Mouse (Mus musculus) B cell, adult 2 months (primary cell): ENCODE results near the gene Sh3rf1.

Experiments
- DNase-seq, 2 experiments: peaks; one replicate each; pipeline ENCODE4 v3.0.0; 2022

The Sh3rf1 gene

DNA sequence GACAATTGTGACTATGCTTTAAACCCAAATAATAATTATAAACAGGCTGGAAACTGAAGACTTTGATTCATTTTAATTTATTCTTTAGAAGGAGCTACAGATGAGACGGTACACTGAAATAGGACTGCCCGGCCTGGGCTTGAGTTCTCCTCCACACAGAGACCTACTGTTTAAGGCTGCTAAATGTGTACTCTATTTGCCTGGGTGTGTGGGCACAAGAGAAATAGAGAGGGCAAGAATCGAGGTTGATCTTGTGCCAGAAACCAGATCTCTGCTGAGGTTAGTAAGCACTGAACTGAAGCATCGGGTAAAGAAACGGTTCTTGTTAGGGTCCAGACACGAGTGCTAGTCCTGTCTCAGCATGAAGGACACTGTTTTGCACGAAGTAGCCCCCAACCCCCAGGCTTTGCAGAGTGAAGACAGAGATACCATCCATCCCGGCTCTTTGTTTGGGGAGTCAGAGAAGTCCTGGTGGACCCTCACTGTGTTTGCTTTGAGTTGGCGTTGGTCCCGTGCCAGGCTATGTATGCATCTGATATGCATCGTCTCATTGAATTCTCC, 64.4 kb downstream of the Sh3rf1 start:
- DNase-seq, result no peak

- DNase-seq, result no peak
Observed at GRCm38 (mm10) chr8:61288676-61289075, 65.0 kb downstream of the Sh3rf1 start.

GRCm38 (mm10) chr8:61295040-61295439, 71.4 kb downstream of the Sh3rf1 start:
- DNase-seq, result no peak

- no peak for DNase-seq
Observed at GRCm38 (mm10) chr8:61295441-61295840, 71.8 kb downstream of the Sh3rf1 start.

GRCm38 (mm10) chr8:61298828-61299227, 75.2 kb downstream of the Sh3rf1 start:
- no peak for DNase-seq

DNA sequence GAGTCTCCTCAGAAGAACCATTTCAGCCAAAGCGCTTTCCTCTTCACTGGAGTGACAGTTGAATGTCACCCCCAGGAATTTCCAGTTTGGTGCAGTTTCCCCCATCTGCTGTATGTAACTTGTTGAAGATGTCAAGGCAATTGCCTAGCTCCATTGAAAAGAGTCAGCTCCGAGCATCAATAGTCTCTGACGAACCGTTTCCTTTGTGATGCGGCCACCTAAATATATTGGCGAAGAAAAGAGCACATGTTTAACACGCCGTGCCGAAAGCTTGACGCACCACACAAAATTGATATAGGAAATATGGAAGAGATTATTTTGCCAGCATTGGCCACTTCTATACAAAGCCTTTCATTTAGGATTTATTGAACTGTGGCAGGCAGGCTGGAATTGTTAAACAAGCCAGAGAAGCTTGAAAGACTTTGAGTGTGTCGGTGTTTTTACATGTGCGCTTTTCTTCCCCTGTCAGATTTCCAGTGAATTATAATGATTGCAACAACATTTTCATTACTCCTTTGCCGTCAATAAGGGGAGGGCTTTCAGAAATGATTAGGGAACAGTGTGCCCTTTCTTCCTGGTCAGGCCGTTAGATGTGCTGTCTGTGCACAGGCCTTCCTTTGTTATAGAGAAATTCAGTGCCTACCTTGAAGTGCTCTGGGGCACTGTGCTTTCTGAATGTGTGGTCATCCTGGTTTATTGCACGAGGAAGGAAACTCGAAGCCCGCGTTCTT, 77.8 kb downstream of the Sh3rf1 start:
- no peak for DNase-seq

- no peak for DNase-seq
Observed at GRCm38 (mm10) chr8:61302029-61302368, 78.3 kb downstream of the Sh3rf1 start.

DNA sequence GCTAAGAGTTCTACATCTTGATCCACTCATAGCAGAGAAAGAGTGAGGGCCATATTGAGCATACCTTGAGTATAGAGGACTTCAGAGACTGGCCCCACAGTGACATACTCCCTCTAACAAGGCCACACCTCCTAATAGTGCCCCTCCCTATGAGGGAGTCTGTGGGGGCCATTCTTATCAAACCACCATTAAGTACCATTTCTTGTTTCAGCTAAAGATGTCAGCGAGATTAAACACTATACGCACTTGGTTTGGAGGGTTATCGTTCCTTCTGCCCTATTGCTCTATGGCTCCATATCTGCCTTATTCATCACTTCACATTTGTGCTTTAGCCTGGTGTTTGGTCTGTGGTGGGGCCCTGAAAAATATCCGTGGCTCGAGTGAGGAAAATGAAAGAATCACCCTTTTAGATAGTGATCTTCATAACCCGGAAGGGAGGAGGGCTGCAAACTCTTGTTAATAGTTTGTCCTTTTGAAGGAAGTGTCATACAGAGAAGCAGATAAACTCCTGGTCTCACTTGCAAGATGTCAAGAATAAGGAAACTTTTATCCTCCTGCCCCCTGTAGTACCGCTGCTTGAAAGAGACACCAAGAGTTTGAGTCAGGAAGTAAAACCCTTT, 81.9 kb downstream of the Sh3rf1 start:
- DNase-seq, result no peak

DNA sequence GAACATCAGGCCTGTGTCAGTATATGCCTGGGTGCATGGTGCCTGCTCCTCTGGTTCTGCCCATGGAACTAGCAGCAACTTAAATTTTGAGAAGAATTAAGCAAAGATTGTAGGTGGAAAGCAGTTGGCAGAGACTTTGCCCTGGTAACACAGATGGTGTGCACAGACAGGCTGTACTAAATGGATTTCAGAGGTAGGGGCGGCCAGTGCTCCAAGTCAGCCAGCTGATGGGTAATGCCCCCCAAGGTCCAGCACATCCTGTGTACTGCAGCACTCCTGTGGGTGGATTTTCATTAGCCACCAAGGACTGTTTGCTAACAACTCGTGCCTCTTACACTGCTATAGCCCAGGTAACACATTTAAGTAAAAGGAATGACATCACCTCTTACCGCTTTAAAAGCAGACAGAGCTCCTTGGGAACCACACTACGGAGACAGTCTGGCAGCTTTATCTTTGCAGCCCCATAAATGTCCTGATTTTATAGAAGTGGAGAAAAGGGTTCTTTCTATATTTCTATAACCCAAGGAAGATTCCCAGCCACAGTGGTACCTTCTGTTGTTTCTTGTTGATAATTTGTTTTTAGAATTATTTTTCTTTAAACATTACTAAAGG, 82.9 kb downstream of the Sh3rf1 start:
- DNase-seq, result no peak

DNA sequence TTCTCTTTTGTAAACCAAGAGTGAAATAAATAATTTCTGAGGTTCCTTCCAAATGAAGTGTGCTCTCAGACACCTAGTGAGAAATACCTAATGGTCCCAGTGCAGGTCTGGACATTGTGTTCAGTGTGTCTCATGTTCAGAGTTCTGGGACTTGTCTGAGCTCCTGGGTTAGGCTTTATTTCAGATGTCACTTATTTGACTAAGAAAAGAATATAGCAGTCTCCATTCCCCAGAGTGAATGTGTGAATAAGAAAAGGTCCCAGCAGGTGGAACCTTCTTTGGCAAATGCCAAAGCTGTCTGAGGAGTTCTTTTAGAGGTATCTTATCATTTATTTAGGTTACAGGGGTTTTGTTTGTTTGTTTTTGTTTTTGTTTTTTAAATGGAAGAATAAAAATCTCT, 85.2 kb downstream of the Sh3rf1 start:
- no peak for DNase-seq

DNA sequence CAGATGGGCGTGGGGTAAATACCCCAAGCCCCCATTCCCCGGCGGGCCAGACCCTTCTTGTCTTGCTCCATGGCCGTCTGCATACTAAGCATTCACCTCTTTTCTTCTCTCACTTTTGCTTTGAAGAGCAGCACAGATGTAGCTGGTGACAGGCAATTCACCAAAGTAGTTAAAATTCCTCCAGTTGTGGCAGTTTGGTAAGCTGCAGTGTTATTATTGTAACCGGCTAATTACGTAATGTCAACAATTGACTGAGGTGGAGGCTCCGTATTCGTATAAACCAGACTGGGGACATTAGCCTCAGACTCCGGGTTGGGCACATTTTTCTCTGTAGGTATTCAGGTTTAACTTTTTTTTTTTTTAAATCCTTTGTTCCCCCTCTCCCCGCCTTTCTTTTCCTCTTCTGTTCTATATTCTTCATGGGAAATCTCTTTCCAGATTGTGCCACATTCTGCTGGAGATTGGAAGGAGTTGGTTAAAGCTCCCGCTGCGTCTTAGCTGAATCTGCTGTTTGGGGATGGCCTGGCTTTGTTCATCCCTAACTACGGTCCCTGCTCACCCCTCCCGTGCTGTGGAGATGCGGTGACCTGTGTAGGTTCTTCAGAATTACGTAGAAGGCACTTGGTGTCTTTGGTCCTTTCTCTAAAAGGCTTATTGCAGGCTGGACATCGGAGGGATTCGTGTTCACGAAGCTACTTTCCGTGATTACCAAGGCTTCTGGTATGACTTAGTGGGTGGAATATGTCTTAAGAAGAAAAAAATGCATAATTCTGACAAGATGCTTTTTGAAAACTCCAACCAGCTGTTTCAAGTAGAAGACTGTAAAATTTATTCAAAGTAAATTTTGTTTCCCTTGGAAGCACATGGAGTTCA, 86.1 kb downstream of the Sh3rf1 start:
- DNase-seq, result no peak

DNA sequence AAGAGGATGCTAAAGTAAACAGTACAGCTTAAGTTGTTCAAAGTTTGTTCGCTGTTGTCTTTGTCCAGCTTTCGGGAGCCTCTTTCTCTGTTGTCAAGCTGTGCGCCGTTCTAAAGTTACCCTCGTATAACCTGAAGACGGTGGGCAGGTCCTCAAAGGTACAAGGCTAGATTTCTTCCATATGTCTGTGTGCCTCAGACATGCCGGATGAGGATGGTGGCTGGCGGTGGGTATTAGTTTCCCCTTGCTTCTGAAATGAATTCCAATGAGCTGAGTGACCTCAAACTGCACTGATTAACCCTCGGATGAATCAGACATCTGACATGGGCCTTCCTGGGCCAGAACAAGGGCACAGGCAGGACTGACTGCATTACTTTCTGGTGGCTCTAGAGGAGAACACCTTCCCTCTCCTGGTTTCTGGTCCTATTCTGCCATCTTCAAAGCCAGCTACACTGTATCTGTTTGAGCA, 86.8 kb downstream of the Sh3rf1 start:
- no peak for DNase-seq

- no peak for DNase-seq
Observed at GRCm38 (mm10) chr8:61313016-61313415, 89.3 kb downstream of the Sh3rf1 start.

DNA sequence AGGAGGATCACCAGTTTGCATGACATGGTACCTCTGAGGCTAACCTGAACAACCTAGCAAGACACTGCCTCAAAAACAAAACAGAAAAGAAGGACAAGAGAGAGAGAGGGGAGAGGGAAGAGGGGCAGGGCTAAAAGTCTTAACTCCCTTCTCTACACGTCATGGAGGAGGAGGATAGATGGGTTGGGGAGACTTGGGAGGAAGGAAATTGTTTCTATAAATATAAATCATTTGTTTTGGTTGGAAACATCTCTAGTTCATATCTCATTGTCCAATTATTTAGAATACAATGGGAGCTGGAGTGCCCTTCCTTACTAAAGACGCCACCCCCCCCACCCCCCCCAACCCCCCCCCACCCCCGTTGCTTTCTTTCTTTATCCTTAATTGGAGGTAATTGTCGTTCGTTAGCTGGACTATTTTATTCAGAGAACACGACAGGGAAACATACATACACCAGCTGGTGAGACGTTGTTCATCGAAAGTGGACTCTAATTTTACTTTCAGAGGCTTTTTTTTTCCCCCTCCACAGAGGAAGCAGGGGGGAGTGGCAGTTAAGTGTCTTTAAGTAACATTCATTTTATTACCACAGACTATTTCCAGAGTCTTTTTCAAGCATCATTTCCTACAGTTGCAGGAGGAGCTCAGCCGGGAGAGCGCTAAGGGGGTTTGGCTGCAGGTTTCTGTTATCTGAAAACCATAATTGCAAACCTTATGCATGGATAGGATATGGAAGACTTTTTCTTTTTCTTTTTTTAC, 92.5 kb downstream of the Sh3rf1 start:
- no peak for DNase-seq

DNA sequence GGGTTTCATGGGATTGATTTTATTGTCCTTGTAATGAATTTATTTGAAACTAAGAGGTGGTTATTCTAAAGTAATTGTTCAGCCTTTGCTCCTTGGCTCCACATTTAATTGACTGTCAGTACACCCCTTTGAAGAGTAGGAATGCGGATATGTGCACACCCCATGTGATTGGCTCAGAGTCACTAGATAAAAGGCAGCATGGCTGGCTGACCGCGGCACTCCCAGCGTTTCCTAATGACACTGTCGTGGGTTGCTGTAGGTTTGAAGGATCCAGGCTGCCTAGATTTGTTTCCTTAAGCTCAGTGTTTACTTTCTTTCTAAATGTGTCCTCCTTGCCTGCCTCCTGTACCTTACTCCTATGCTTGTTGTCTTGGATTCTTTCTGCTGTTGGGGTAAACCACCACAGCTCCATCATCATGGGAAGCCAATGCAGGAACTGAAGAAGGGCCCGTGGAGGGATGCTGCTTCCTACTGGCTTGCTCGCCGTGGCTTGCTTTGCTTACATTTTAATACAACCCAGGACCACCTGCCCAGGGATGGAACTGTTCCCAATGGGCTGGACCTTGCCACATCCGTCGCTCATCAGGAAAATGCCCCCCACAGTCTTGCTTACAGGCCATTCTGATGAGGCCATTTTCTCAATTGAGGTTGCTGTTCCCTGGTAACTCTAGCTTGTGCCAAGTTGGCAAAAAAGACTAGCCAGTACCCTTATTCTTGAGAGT, 93.3 kb downstream of the Sh3rf1 start:
- DNase-seq, result no peak

GRCm38 (mm10) chr8:61317535-61318136, 94.0 kb downstream of the Sh3rf1 start:
- no peak for DNase-seq

DNA sequence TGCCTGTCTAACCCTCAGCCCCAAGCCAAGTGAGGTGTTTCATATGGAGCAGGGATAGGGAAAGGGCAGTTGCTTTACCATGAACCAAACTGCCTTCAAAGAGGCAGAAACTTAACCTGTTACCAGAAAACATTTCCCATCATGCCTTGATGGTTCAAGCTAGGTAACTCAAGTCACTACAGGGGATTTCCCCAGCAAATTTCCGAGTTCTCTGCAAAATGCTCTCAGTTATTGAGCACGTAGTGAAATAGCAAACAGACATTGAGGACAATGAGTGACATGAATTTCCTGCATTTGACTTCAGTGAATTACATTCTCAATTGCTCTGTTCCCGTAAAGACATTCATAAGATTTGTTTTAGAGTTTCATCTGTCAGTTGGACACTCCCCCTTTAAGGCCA, 97.5 kb downstream of the Sh3rf1 start:
- no peak for DNase-seq

- no peak for DNase-seq
Observed at GRCm38 (mm10) chr8:61321780-61322179, 98.1 kb downstream of the Sh3rf1 start.

GRCm38 (mm10) chr8:61322462-61322861, 98.8 kb downstream of the Sh3rf1 start:
- DNase-seq, result no peak

DNA sequence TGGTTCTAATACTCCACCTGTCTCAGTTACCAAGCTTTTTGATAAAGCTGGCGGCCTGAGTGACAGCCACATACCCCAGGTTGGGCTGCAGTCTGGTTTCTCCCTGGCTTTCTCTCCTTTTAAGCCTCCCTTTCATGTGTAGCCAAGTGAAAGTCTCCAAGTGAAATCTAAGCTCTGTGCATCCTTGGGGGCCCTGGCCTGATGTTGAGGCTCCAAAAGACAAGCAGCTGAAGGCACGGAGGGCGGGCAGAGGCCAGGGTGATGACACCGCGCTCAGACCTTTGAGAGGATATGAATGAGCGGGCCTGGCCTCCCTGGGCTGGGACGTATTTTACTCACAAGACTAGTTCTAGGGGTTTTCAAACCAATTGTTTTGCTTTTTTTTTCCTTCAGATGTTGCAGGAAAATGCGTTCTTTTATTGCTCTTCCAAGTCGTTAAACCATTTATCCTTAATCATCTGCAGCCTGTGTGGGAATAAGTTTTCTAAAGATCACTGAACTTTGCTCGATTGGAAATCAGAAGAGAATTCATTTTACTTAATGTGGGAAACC, 100.8 kb downstream of the Sh3rf1 start:
- no peak for DNase-seq
